Mouse (Mus musculus) stomach, embryonic 14.5 days (tissue): ENCODE data around the gene Itga2b. TPM values are rescaled to one million over a fixed set of nuclear protein-coding genes. Genes with fewer than 3 reads are reported as not detected.

ENCODE experiments used
- ATAC-seq: fragments of 200-750 bp; cut with Nextera tagmentation; 2 replicates; pipeline ENCODE4 v1.8.0; 2017; ENCODE audit warnings: low read depth, moderate TSS enrichment; ENCODE audit not compliant: insufficient number of reproducible peaks, insufficient read depth, low FRiP score
- H3K27ac ChIP-seq: fragments of 300-500 bp; sonication (generic); 2 replicates; pipeline ENCODE4 v1.5.1; 2014; ENCODE audit warnings: mild to moderate bottlenecking, low read length, moderate library complexity, mixed read lengths
- H3K27me3 ChIP-seq: fragments of 300-500 bp; sonication (generic); 2 replicates; pipeline ENCODE4 v1.6.1; 2014; ENCODE audit warnings: low read length, control low read depth, mixed read lengths; ENCODE audit not compliant: control insufficient read depth, insufficient read depth
- H3K36me3 ChIP-seq: fragments of 300-500 bp; sonication (generic); 2 replicates; pipeline ENCODE4 v1.6.1; 2014; ENCODE audit warnings: mild to moderate bottlenecking, control low read depth, low read length, moderate library complexity, mixed read lengths; ENCODE audit not compliant: control insufficient read depth, insufficient read depth
- H3K4me1 ChIP-seq: fragments of 300-500 bp; sonication (generic); 2 replicates; pipeline ENCODE4 v1.6.1; 2014; ENCODE audit warnings: low read length, control low read depth, mixed read lengths; ENCODE audit not compliant: control insufficient read depth, insufficient read depth
- H3K4me2 ChIP-seq: fragments of 300-500 bp; sonication (generic); replicated peaks from 2 replicates; pipeline ENCODE4 v1.6.1; 2014; ENCODE audit warnings: low read depth, low read length, control low read depth
- H3K4me3 ChIP-seq: fragments of 300-500 bp; sonication (generic); 2 replicates; pipeline ENCODE4 v1.5.1; 2014; ENCODE audit warnings: low read depth, low read length, control low read depth
- H3K9ac ChIP-seq: fragments of 300-500 bp; sonication (generic); replicated peaks from 2 replicates; pipeline ENCODE4 v1.6.1; 2014; ENCODE audit warnings: low read depth, mild to moderate bottlenecking, control low read depth, low read length, moderate library complexity, mixed read lengths
- H3K9me3 ChIP-seq: fragments of 300-500 bp; sonication (generic); 2 replicates; pipeline ENCODE4 v1.6.1; 2016; ENCODE audit warnings: low read depth, low read length, control low read depth; ENCODE audit not compliant: control insufficient read depth
- WGBS: fragments of 180-500 bp; shearing (Covaris S2); extraction: QIAGEN DNeasy Blood & Tissue Kit; methylation state at CpG from one replicate; pipeline ENCODE4 v1.1.7; 2014; 5-methylcytosine and 5-hydroxymethylcytosine counted together
- polyA plus RNA-seq: library from polyadenylated mRNA; unstranded; fragments of >200 nt; fragmentation: Nextera tagmentation; extraction: Ambion mirVana; gene quantifications from 2 replicates; pipeline ENCODE4 v1.2.1, GENCODE M21; 2014

The Itga2b gene
- polyA plus RNA-seq, 1 experiment from 2014 or later = 6.4 TPM

GRCm38 (mm10) chr11:102467041-102467631 is 2.8 kb downstream of the Itga2b start:
- Histone ChIP-seq H3K4me1 (peaks cover 18% of the 10 kb centered on the region; the same call in 1 of the 2 replicates), H3K27ac (peak overlapping the region; percentile 78), H3K4me3 (peak overlapping the region; percentile 35), H3K27me3 (no peaks in the 10 kb centered on the region), H3K4me2 (peak overlapping the region; percentile 90), H3K9me3 (no peaks in the 10 kb centered on the region), H3K9ac (peak overlapping the region; percentile 6), H3K36me3 (no peaks in the 10 kb centered on the region)
- WGBS = under 1% methylated on average over 37 of the region's 37 CpGs
- peak; percentile 92 for ATAC-seq

- H3K27me3 ChIP-seq = no peaks in the 10 kb centered on the region
- peaks cover 18% of the 10 kb centered on the region; the same call in 1 of the 2 replicates for H3K4me1 ChIP-seq
- H3K36me3 ChIP-seq = no peaks in the 10 kb centered on the region
- WGBS = 18% methylated on average over 26 of the region's 26 CpGs
- H3K4me2 ChIP-seq = no peak overlapping the region
- H3K9me3 ChIP-seq = no peaks in the 10 kb centered on the region
- peak overlapping the region; percentile 7; the same call in 1 of the 2 replicates for H3K27ac ChIP-seq
- no peak for ATAC-seq
- no peak overlapping the region for H3K9ac ChIP-seq
- no peak overlapping the region for H3K4me3 ChIP-seq
Measured at GRCm38 (mm10) chr11:102465713-102466436, 4.0 kb downstream of the Itga2b start.

GRCm38 (mm10) chr11:102464901-102465300 is 5.0 kb downstream of the Itga2b start:
- Histone ChIP-seq H3K27me3 (no peaks in the 10 kb centered on the region), H3K36me3 (no peaks in the 10 kb centered on the region), H3K9ac (no peak overlapping the region), H3K4me2 (no peak overlapping the region), H3K4me1 (peaks cover 18% of the 10 kb centered on the region; the same call in 1 of the 2 replicates), H3K27ac (no peak overlapping the region), H3K4me3 (no peak overlapping the region), H3K9me3 (no peaks in the 10 kb centered on the region)
- ATAC-seq = no peak
- 96% methylated on average over 6 of the region's 6 CpGs for WGBS

- no peaks in the 10 kb centered on the region for H3K27me3 ChIP-seq
- H3K4me2 ChIP-seq = no peak overlapping the region
- no peaks in the 10 kb centered on the region for H3K36me3 ChIP-seq
- H3K9me3 ChIP-seq = no peaks in the 10 kb centered on the region
- no peak overlapping the region for H3K4me3 ChIP-seq
- H3K4me1 ChIP-seq = peaks cover 13% of the 10 kb centered on the region; the same call in 1 of the 2 replicates
- H3K9ac ChIP-seq = no peak overlapping the region
- WGBS = 76% methylated on average over 3 of the region's 3 CpGs
- no peak for ATAC-seq
- no peak overlapping the region for H3K27ac ChIP-seq
Measured at GRCm38 (mm10) chr11:102461764-102462163, 8.2 kb downstream of the Itga2b start.

- no peak for ATAC-seq
- H3K4me2 ChIP-seq = no peak overlapping the region
- H3K36me3 ChIP-seq = no peaks in the 10 kb centered on the region
- H3K9ac ChIP-seq = no peak overlapping the region
- H3K27me3 ChIP-seq = no peaks in the 10 kb centered on the region
- WGBS = 60% methylated on average over 16 of the region's 16 CpGs
- no peak overlapping the region for H3K27ac ChIP-seq
- no peak overlapping the region for H3K4me3 ChIP-seq
- H3K9me3 ChIP-seq = no peaks in the 10 kb centered on the region
- peaks cover 10% of the 10 kb centered on the region; the same call in 1 of the 2 replicates for H3K4me1 ChIP-seq
Measured at GRCm38 (mm10) chr11:102460541-102460940, 9.4 kb downstream of the Itga2b start.

- Histone ChIP-seq H3K4me1 (peaks cover 13% of the 10 kb centered on the region; the same call in 1 of the 2 replicates), H3K27ac (peak overlapping the region; percentile 66; the same call in 1 of the 2 replicates), H3K27me3 (no peaks in the 10 kb centered on the region), H3K36me3 (no peaks in the 10 kb centered on the region), H3K9me3 (no peaks in the 10 kb centered on the region), H3K9ac (no peak overlapping the region; the same call in 1 of the 2 replicates), H3K4me2 (peak overlapping the region; percentile 87), H3K4me3 (peak overlapping the region; percentile 49)
- peak; percentile 86 for ATAC-seq
- 0% methylated on average over 40 of the region's 40 CpGs for WGBS
Measured at GRCm38 (mm10) chr11:102455740-102456396, 14.1 kb downstream of the Itga2b start.

- Histone ChIP-seq H3K4me1 (peaks cover 23% of the 10 kb centered on the region; the same call in 1 of the 2 replicates), H3K9me3 (no peaks in the 10 kb centered on the region), H3K27ac (no peak overlapping the region), H3K4me3 (no peak overlapping the region), H3K36me3 (no peaks in the 10 kb centered on the region), H3K9ac (no peak overlapping the region), H3K4me2 (no peak overlapping the region), H3K27me3 (no peaks in the 10 kb centered on the region)
- 18% methylated on average over 10 of the region's 10 CpGs for WGBS
- no peak for ATAC-seq
Measured at GRCm38 (mm10) chr11:102453131-102453530, 16.8 kb downstream of the Itga2b start.
